Mouse (Mus musculus): ENCODE data around the gene Plin5. TPM values are rescaled to one million over a fixed set of nuclear protein-coding genes. Genes with fewer than 3 reads are reported as not detected.

Plin5 gene
- total RNA-seq, 2 experiments from 2014 or later = 0.58 to 0.60 TPM

- peak; percentile 47; the same call in 1 of the 2 replicates for ATAC-seq (replicated peaks; ENCODE audit: low FRiP score, poor library complexity, severe bottlenecking)
Observed at GRCm38 (mm10) chr17:56134463-56134971, 17.1 kb upstream of the Plin5 start.

GRCm38 (mm10) chr17:56133457-56134363, 16.3 kb upstream of the Plin5 start:
- no peak for ATAC-seq (replicated peaks; ENCODE audit: low FRiP score, poor library complexity, severe bottlenecking)

GRCm38 (mm10) chr17:56132661-56133060, 15.3 kb upstream of the Plin5 start:
- peak; percentile 45 for ATAC-seq (replicated peaks; ENCODE audit: low FRiP score, poor library complexity, severe bottlenecking)

- ATAC-seq (replicated peaks; ENCODE audit: low FRiP score, poor library complexity, severe bottlenecking) = peak; percentile 58; the same call in 1 of the 2 replicates
Observed at GRCm38 (mm10) chr17:56131814-56132213, 14.4 kb upstream of the Plin5 start.

GRCm38 (mm10) chr17:56131136-56131535, 13.7 kb upstream of the Plin5 start:
- ATAC-seq (replicated peaks; ENCODE audit: low FRiP score, poor library complexity, severe bottlenecking) = no peak

- no peak for ATAC-seq (replicated peaks; ENCODE audit: low FRiP score, poor library complexity, severe bottlenecking)
Observed at GRCm38 (mm10) chr17:56128246-56128645, 10.8 kb upstream of the Plin5 start.

- no peak for ATAC-seq (replicated peaks; ENCODE audit: low FRiP score, poor library complexity, severe bottlenecking)
Observed at GRCm38 (mm10) chr17:56126175-56126574, 8.8 kb upstream of the Plin5 start.

GRCm38 (mm10) chr17:56125276-56125630, 7.9 kb upstream of the Plin5 start:
- no peak for ATAC-seq (replicated peaks; ENCODE audit: low FRiP score, poor library complexity, severe bottlenecking)

- ATAC-seq (replicated peaks; ENCODE audit: low FRiP score, poor library complexity, severe bottlenecking) = peak; percentile 55
Observed at GRCm38 (mm10) chr17:56124377-56125275, 7.2 kb upstream of the Plin5 start.

GRCm38 (mm10) chr17:56123681-56124340, 6.4 kb upstream of the Plin5 start:
- no peak for ATAC-seq (replicated peaks; ENCODE audit: low FRiP score, poor library complexity, severe bottlenecking)

GRCm38 (mm10) chr17:56123161-56123560, 5.8 kb upstream of the Plin5 start:
- no peak for ATAC-seq (replicated peaks; ENCODE audit: low FRiP score, poor library complexity, severe bottlenecking)

GRCm38 (mm10) chr17:56121826-56122225, 4.4 kb upstream of the Plin5 start, which contains the start of gene Lrg1:
Lrg1 (minus strand) TSS chr17:56122001.
- ATAC-seq (replicated peaks; ENCODE audit: low FRiP score, poor library complexity, severe bottlenecking) = no peak

- no peak for ATAC-seq (replicated peaks; ENCODE audit: low FRiP score, poor library complexity, severe bottlenecking)
Observed at GRCm38 (mm10) chr17:56119981-56120880, 2.8 kb upstream of the Plin5 start.

- no peak for ATAC-seq (replicated peaks; ENCODE audit: low FRiP score, poor library complexity, severe bottlenecking)
Observed at GRCm38 (mm10) chr17:56119431-56119830, 2.0 kb upstream of the Plin5 start.

GRCm38 (mm10) chr17:56116193-56116592, 1.2 kb downstream of the Plin5 start:
- ATAC-seq (replicated peaks; ENCODE audit: low FRiP score, poor library complexity, severe bottlenecking) = no peak

GRCm38 (mm10) chr17:56112743-56113142, 4.7 kb downstream of the Plin5 start:
- no peak for ATAC-seq (replicated peaks; ENCODE audit: low FRiP score, poor library complexity, severe bottlenecking)

GRCm38 (mm10) chr17:56111864-56112263, 5.5 kb downstream of the Plin5 start:
- ATAC-seq (replicated peaks; ENCODE audit: low FRiP score, poor library complexity, severe bottlenecking) = peak; percentile 68

- no peak for ATAC-seq (replicated peaks; ENCODE audit: low FRiP score, poor library complexity, severe bottlenecking)
Observed at GRCm38 (mm10) chr17:56111021-56111420, 6.4 kb downstream of the Plin5 start.

- no peak for ATAC-seq (replicated peaks; ENCODE audit: low FRiP score, poor library complexity, severe bottlenecking)
Observed at GRCm38 (mm10) chr17:56110571-56110970, 6.8 kb downstream of the Plin5 start.
